Mouse (Mus musculus) spleen, postnatal 36 days (tissue): ENCODE results near the gene Pafah2.

Source experiments
- DNase-seq, 2 experiments: peaks; one replicate each; pipeline ENCODE4 v3.0.0; 2022; ENCODE audit warnings: low spot score in 2 of 2, mixed read lengths in 1 of 2

Pafah2 gene

DNA sequence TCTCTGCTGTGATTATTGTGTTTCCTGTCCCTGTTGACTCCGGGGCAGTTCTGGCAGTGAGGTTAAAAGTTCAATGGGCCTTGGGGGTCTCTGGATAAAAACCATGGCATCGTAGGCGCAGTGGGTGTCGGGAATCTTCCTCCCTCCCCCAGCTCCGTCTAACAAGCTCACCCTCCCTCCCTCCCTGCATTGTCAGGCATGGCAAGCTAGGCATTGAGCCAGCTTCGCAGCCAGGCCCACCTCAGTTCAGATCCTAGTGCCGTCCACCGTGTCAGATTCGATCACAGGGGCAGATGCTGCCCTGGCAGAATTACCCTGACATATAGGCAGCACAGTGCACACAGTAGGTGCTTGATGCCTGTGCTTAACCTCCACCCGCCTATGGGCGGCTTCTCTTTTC, 25.9 kb downstream of the Pafah2 start:
- no peak for DNase-seq

DNA sequence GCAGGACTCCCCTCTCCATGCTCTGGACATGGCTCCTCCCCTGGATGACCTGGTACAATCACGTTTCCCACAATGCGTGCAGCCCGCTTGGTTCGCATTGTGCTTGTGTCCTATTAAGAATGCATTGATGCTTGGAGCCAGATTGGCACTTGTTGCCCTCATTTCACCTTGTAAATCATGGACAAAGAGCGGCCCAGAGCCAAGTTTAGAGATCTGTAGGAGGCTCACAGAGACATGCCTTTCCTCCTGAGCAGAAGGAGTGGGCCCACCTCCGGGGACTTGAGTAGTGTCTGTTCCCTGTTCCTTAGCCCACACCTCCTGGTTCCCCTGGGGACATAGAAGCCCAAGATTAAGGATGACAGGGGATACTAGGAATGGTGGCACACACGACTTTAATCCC, 27.8 kb downstream of the Pafah2 start:
- no peak for DNase-seq

DNA sequence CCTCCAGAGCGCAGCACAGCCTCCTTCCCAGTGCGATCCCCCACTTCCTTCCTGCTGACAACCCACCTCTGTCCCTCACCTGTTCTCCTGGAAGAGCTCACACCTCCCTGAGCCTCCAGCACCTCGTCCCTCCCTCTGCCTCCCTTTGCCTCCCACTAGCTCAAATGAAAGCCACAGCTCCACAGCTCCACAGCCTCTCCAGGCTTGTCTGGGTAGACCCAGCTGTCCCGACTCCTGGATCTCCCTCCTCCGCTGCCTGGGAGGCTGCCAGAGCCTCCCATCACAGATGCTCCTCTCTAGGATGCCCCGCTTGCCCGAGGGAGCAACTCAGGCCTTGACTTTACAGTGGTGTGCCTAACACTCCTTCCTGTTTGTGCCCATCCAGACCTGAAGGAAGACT, 29.0 kb downstream of the Pafah2 start:
- no peak for DNase-seq

DNA sequence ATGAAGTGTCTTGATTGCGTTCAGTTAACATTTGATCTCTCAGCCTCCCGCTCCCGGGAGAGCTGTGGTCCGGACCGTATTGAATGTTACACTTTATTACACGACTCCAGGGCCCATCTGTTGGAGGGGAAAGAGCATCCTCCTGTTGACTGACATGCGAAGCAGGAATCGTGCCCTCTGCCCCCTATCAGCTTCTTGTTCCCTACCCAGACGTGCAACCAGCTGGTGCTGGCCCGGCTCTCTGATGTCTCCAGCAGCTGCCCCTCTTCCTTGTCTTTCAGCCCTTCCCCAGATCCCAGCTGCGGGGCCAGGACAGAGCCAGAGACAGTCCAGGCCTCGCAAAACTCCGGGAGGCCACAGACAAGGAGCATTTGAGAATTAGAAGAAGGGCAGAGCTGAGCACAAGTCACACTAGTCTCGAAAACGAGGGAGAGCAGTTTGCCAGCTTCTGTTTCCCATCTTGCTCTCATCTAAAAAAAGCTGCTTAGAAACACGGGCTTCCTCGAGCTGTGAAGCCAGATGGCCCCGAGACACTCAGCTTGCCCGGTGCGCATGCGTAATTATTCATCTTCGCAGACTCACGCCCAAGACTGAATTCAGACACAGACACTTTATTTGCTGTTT, 34.4 kb downstream of the Pafah2 start:
- no peak for DNase-seq

DNA sequence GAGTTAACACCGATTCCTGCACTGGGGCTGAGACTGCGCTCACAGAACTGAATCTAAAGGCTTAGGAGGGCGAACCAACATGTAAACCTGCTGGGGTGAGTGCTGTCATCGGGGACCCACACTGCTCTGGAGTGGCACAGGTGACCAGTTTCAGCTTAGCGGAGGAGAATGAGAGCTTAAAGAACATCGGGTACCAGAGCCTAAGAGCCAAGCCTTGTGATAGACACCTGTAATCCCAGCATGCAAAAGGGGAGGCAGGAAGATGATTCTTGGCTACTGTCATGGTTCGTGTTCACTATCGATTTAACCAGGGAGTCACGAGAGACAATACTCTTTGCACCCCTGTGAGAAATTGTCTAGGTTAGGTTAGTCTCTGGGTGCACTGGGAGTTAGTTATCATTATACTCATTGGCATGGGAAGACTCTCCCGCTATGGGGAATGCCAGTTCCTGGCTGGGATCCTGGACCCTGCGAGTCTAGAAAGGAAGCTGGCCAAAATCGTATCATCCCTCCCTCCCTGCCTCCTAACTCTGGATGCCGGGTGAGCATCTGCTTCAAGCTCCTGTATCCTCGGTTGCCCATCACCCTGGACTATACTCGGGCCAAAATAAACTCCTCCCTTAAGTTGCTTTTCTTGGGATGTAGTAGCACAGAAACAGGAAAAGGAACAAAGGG, 36.7 kb downstream of the Pafah2 start:
- DNase-seq, result no peak

DNA sequence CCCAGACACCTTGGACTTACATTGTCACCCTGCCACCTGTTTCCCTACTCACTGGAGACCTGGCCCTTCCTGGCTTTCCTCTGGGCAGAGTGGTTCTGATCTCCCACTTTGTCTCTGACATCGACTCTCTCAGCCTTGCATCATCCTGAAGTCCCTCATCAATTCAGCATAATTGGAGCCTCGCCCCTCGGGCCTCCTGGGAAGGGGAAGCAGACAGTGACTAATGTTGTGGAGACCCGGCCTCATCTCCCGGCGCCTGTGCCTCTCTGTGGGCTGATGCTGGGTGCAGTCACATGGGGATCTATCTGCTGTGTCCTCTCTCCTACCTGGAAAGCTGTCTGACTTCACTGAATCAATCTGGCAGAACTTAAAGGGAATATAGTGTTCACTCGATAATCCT, 40.1 kb downstream of the Pafah2 start:
- DNase-seq, result no peak

DNA sequence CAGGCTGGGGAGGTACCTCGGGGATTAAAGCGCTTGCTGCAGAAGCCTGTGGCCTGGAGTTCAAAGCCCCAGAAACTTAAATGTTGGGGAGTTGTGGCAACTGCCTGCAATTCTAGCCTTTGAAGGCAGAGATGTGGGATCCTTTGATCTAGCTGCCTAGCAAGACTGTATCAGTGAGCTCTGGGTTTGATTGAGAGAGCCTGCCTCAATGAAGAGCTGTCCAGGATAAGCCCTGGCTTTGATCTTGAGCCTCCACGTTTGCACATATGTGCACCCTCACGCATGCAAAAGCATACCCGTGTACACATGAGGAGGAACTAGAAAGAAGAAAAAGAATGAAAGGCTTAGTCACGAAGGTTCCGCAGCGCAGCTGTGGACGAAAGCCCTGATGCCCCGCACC, 40.5 kb downstream of the Pafah2 start:
- DNase-seq, result no peak

DNA sequence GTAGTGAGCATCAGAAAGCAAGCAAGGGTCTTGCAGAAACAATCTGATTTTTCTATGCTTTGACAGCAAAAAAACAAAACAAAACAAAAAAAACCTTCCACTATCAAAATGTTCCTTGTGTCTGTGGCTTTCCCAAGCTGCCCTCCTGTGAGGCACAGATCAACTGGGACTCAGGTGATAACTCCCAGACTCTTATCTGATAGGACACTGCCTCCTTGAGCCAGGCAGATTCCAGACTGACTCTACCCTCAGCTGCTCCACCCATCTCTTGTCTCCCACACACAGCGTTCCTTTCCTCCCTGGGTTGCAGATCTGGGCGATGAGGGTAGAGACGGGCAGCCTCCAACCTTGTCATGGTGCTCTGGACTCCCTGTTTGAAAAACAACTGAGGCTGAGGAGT, 43.0 kb downstream of the Pafah2 start:
- no peak for DNase-seq

DNA sequence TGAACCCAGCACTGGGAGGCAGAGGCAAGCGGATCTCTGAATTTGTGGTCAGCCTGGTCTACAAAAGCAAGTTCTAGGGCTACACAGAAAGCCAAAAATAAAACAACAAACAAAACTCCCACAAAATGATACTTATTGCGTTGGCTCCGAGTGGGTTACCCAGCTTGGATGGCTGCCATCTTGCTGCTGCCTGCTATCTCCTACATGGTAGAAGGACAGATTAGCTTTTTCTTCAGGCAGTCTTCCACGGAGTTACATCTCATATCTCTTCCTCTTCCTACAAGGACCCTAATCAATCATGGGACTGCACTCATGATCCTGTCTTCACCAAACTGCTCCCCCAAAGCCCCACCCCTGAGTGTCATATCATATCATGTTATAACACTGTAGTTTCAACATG, 43.8 kb downstream of the Pafah2 start:
- no peak for DNase-seq

DNA sequence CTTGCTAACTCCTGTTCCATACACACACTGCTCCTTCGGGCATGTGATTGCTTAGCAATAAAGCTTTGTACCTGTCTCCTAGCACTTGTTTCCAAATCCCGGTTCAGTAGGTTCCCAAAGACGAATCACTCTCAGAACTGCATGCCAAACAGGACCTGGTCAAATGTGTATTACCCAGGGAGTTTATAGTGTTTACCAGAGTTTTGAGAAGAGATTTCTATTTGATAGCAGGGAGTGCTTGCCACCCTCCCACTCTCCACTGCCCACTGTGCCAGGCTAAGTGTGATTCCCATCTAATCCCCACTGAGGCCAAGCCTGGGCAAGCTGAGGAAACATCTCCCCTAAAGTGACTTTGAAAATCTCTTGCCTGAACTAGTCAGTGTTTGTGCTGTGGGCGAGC, 46.1 kb downstream of the Pafah2 start:
- no peak for DNase-seq

DNA sequence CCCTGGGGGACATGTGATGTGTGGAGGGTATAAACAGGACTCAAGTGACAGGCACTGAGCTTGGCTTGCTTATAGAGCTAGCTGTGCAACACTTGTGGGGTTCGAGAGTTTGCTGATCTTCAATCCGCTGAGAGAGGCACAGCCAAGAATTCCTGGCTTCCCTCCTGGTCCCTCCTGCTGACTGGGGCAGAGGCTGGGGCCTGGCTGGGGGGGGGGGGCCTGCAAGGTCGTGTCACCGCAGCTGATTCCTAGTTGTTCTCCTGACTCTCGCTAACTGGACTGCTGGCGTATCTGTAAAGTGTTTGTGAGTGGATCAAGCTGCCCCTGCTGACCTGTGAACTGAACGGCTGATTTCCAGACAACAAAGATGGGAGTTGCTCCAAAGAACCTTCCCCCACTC, 47.5 kb downstream of the Pafah2 start:
- DNase-seq, result no peak

DNA sequence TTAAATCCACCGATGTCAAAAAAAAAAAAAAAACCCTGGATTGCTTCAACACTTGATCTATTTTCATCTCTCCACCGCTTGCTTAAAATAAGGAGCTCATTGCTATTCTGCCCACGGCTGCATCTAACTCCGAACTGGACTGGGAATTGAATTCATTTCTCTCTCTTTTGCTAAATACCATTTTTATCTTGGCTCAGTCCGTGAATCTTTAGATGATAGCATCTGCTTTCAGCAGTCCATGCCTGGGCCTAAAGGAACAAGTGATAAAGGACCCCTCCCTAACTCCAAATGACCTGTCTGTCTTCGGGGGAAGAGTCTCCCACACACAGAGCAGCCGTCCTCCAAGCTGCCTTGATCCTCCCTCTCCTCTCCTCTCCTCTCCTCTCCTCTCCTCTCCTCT, 48.8 kb downstream of the Pafah2 start:
- DNase-seq, result no peak

DNA sequence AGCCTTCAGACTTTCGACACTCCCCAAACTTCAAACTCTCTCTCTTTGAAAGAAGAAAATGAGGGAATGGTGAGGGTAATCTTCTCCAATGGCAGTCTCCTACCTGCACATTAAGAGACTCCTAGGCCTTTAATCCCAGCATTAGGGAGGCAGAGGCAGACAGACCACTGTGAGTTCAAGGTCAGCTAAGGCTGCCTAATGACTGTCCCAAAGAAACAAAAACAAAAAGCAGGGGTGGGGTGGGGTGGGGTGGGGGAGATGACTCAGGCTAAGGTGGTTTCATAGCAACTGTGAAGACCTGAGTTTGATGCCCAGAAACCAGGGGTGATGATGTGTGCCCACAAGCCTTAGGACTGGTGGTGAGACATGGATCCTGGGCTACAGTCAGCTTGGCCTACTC, 49.4 kb downstream of the Pafah2 start:
- no peak for DNase-seq

DNA sequence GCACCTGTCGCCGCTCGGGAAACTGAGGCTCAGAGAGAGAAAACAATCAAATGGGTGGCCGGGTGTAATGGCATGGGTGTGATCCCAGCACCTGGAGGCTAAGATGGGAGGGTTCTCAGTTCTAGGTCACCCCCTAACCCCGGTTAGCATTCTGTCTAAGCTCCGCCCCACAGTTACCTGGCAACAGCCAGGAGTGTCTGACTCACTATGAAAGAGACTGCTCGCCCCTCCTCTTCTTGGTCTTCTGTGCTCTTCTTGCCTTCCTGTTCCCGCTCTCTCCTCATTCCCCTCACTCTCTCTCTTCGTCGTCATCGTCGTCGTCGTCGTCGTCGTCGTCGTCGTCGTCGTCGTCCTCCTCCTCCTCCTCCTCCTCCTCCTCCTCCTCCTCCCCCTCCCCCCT, 51.8 kb downstream of the Pafah2 start:
- no peak for DNase-seq

DNA sequence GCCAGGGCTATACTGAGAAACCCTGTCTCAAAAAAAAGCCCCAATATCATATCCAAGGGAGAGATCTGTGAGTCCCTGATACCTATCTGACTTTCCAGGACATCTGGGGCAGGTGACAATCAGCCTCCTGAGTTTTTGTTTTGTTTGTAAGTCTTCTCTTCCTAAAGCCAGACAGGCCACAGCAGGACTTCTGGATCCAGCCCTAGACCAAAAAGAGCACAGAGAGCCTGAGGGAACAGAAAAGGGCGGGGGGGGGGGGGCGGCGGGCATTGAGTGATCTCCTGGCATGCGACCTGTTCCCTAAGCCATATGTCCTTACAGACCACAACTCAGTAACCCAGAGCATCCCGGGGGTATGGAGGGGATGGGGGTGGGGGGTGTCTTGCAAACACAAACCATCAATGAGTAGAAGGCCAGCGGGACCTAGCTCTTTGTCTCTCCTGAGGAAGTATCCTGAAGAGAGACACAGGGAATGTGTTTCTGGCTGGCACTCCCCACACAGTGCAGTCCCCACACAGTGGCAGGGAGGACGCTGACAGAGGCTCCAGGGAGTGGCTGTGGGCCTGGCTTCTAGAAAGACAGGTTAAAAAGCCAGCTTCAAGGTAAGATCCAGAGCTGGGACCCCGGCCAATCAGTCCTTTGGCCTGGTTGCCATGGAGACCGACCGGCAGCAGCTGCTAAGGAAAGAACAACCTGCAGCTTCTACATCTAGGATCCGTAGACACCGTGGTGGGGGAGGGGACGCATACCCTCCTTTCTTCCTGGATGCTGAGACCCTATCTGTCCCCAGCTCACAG, 53.7 kb downstream of the Pafah2 start:
- DNase-seq, result no peak

DNA sequence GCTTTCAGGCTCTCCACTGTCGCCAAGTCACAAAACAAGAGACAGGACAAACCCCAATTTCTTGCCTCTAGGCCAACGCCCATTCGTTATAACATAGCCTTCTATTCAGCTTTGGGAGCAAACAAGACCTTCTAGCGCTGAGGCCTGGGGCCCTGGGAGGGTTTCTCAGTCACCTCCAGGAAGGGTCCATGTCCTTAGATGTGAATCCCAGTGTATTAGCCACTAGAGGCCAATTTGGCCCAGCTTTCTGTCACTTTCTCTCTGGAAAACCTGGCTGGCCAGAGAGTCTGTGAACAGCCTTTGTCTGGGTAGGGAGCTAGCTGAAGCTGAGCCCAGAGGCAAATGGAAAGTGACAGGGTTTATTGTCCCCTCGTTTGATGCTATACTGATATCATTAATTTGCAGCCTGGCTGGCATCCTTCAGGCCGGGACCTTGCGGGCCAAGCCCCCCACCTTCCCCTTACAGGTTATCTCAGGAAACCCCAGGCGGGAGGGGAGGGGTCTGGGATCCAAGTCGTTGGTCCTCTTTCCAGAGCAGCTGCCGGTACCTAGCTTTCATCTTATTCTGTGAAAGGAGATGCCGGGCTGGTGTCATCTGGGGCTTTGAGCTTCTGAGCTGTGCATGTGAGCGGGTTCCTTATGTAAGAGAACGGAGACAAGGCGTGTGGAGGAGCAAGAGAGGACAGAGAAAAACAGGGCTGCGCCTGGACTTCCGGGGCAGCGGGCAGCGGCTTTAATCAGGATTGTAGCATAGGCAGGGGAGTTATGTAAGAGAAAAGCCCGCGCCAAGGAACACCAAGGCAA, 54.5 kb downstream of the Pafah2 start:
- DNase-seq, result no peak

DNA sequence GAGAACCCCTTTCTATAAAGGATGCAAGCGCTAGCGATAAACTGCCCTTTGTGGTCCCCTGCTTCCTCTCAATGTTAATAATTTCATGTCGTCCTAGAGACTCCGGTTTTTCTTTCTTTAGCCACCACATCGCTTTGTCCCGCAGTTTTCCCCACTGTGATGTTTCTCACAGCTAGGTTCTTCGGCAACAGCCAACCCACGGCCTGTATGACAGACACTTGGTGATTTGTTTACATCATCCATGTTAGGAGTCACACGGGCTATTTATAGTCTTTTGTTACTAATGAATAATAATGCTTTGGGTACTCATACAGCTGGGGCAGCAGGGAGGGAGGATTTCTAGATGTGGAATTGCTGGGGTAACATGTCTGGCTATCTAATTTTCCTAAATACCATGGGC, 55.4 kb downstream of the Pafah2 start:
- DNase-seq, result no peak

DNA sequence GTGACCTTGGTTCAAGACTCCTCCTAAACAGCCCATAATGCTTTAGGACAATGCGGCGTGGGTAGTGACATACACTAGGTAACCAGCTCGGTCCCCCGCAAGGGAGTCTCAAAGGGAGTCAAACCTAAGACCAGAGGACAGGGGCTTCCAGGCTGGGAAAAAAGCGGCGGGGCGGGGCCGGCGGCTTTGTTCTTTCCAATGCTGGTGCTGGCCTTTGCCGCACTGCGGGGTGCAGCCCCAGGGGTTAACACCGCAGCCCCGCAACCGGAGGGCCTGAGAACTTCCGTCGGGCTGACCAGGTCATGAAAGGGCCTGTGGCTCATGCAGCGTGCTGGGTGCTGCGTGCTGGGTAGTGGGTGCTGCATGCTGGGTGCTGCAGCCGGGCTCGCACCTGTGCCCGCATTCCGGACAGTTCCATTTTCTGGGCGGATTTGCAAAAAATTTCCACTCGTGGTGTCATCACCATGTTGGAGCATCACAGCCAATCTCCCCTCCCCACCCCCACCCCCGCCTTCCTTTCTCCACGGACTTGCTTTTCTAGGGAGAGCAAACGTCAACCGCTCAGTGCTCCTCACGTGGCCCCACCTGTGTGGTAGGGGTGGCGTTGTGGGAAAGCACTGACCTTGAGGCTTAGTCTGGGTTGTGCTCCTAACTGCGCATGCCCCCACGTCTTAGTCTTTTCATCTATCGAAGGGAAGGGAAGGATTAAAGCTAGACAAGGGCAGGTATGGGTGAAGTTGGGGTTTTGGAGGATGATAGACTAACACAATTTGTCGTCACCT, 57.7 kb downstream of the Pafah2 start:
- no peak for DNase-seq

DNA sequence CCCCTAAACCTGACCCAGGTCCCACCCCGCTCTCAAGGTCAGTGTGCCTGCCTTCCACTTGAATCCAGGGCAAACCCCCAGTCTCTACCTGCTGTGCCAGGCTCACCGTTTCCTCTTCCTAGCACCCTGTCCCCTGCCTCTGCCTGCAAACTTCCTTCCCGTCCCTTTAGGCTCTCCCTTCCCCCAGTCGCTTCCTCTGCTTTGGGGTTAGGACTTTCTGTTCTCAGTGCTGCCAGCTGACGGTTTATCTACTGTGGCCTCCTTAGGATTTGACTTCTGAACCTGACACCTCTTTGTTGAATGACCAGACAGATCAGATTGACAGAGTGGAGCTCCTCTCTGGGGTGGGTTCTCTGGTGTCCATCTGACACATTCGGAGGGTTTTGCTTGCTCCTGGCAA, 59.2 kb downstream of the Pafah2 start:
- DNase-seq, result peak in 1 of 2 experiments; percentile 5

DNA sequence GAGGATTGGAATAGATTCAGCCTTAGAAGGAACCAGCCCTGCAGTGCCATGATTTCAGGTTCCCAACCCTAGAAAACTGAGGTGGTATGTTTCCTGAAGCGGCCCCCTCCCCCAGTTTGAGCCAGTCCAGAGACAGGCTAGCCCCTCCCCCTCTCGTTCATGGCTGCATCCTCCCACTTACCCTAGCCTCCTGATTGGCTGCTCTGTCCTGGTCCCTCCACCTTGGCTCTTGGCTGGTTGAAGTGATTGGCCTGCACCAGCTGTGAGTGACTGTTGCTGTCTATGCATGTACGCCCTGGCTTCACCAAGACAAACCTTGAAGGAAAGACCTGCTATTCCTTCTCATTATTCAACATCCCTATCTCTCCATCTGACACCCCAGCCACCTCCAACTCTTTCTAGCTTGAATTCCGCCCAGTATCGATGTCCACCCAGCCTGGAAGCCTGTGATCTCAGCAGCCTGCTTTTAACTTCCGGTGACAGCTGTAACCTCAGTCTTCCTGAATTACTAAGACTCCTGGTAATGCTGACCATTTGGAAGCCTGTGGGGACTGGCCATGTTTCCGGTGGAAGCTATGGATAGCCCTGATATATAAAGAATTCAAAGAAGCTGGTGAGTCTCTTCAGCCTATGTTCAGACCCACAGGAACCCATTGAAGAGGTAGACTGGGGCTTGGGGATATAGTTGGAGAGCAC, 61.2 kb downstream of the Pafah2 start:
- DNase-seq, result no peak

DNA sequence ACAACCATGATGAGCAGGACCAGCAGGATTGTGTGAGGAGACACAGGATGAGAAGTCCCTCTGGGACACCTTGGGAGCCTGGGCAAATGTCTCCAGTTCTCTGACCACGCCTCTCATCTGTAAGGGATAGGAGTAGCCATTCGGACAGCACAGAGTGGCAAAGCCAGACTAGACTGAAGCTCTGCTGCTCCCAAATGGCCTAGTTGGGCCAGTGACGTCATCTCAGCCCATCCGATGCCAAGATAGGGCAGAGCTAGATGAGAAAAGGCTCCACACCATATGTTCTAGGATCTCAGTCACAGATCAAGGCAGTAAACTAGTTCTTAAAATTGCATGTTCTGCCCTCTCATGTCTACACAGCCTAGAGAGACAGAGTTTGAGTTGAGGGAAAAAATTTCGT, 62.7 kb downstream of the Pafah2 start:
- no peak for DNase-seq
